Mouse (Mus musculus) small intestine, adult 2 months (tissue): ENCODE results near the gene Slc35f4.

ENCODE experiments used
- CTCF ChIP-seq: fragments of 200-500 bp; IDR thresholded peaks from 2 replicates; pipeline ENCODE4 v1.5.1; 2012; ENCODE audit warnings: low read depth, mild to moderate bottlenecking, control low read depth, inconsistent platforms, low read length, moderate library complexity, mixed read lengths; ENCODE audit not compliant: insufficient replicate concordance, insufficient read length; ENCODE audit errors: extremely low read depth
- POLR2A ChIP-seq: fragments of 200-500 bp; IDR thresholded peaks from 2 replicates; pipeline ENCODE4 v1.6.1; 2012; ENCODE audit warnings: low read depth, mild to moderate bottlenecking, control low read depth, inconsistent platforms, low read length, moderate library complexity

GRCm38 (mm10) chr14:49362161-49362560, 163.7 kb downstream of the Slc35f4 start:
- no peak for TF ChIP-seq CTCF
- no peak for TF ChIP-seq POLR2A
